Mouse (Mus musculus) testis, adult 10 weeks (tissue): ENCODE results near the gene Pbx4. TPM values are rescaled to one million over a fixed set of nuclear protein-coding genes. Genes with fewer than 3 reads are reported as not detected.

ENCODE experiments used
- polyA plus RNA-seq: library from polyadenylated mRNA; stranded (reverse); fragments of 350-450 nt; fragmentation: Illumina TruSeq; extraction: RNeasy Lipid Tissue Mini Kit (QIAGEN cat#74804); gene quantifications from one replicate; pipeline ENCODE4 v1.2.3, GENCODE M21; 2014; ENCODE audit warnings: low read depth, low replicate concordance

The Pbx4 gene
- 64.0 TPM for polyA plus RNA-seq

GRCm38 (mm10) chr8:69832298-69832853 is at the start of gene Pbx4:
Gene Pbx4 (plus strand): TSS chr8:69832491.

GRCm38 (mm10) chr8:69790773-69791367 is 41.4 kb upstream of the Pbx4 start, which contains the start of the genes Atp13a1 and Zfp866:
Gene Atp13a1 (plus strand): TSS chr8:69791163.
Gene Zfp866 (minus strand): TSS chr8:69791178.

GRCm38 (mm10) chr8:69808094-69808863 is 24.0 kb upstream of the Pbx4 start, which contains the start of gene Gmip:
Gene Gmip (plus strand): TSS chr8:69808679.

GRCm38 (mm10) chr8:69822386-69823191 is 9.7 kb upstream of the Pbx4 start, which contains the start of gene Lpar2:
Gene Lpar2 (plus strand): TSS chr8:69822429.

GRCm38 (mm10) chr8:69887289-69888243 is 55.3 kb downstream of the Pbx4 start, which contains the start of gene Cilp2:
Gene Cilp2 (minus strand): TSS chr8:69887687.

GRCm38 (mm10) chr8:69902163-69903062 is 70.1 kb downstream of the Pbx4 start, which contains the start of the genes Tssk6, Ndufa13 and Yjefn3:
Gene Tssk6 (plus strand): TSS chr8:69902184.
Gene Ndufa13 (minus strand): TSS chr8:69902558.
Gene Yjefn3 (minus strand): TSS chr8:69902712.

Other genes with a start within 250 kb of the Pbx4 start
- 20.6 TPM for gene Zfp868, start 206.9 kb upstream of the Pbx4 start, polyA plus RNA-seq
- gene Zfp964, start 178.0 kb upstream of the Pbx4 start, polyA plus RNA-seq: 3.6 TPM
- 13.5 TPM for gene Zfp869, start 121.8 kb upstream of the Pbx4 start, polyA plus RNA-seq
- gene Zfp963, start 82.5 kb upstream of the Pbx4 start, polyA plus RNA-seq: 2.3 TPM
- not detected for gene Gm20422, start 57.6 kb upstream of the Pbx4 start, polyA plus RNA-seq
- 0.85 TPM for gene Atp13a1, start 41.3 kb upstream of the Pbx4 start, polyA plus RNA-seq
- 20.6 TPM for gene Zfp866, start 41.3 kb upstream of the Pbx4 start, polyA plus RNA-seq
- 0.97 TPM for gene Gmip, start 23.8 kb upstream of the Pbx4 start, polyA plus RNA-seq
- 3.4 TPM for gene Lpar2, start 10.1 kb upstream of the Pbx4 start, polyA plus RNA-seq
- not detected for gene Cilp2, start 55.2 kb downstream of the Pbx4 start, polyA plus RNA-seq
- gene Tssk6, start 69.7 kb downstream of the Pbx4 start, polyA plus RNA-seq: 0.21 TPM
- gene Ndufa13, start 70.1 kb downstream of the Pbx4 start, polyA plus RNA-seq: 0.39 TPM
- not detected for gene Yjefn3, start 70.2 kb downstream of the Pbx4 start, polyA plus RNA-seq
- gene Gatad2a, start 163.9 kb downstream of the Pbx4 start, polyA plus RNA-seq: 7.2 TPM
- 7.5 TPM for gene Mau2, start 210.2 kb downstream of the Pbx4 start, polyA plus RNA-seq
- 18.5 TPM for gene Sugp1, start 210.3 kb downstream of the Pbx4 start, polyA plus RNA-seq
- gene Tm6sf2, start 240.4 kb downstream of the Pbx4 start, polyA plus RNA-seq: 0.66 TPM